Mouse (Mus musculus) midbrain, embryonic 14.5 days (tissue): Measurements from ENCODE around the gene Zfp775. TPM values are rescaled to one million over a fixed set of nuclear protein-coding genes. Genes with fewer than 3 reads are reported as not detected.

Source experiments
- ATAC-seq: fragments of 200-750 bp; cut with Nextera tagmentation; 2 replicates; pipeline ENCODE4 v1.8.0; 2017; ENCODE audit warnings: moderate number of reproducible peaks, moderate library complexity; ENCODE audit not compliant: low FRiP score, low TSS enrichment
- DNase-seq: peaks from one replicate; pipeline ENCODE4 v3.0.0-alpha.2; 2015
- H3K27ac ChIP-seq: fragments of 300-500 bp; sonication (generic); replicated peaks from 2 replicates; pipeline ENCODE4 v1.5.1; 2014; ENCODE audit warnings: mild to moderate bottlenecking, low read depth, low read length, moderate library complexity
- H3K27me3 ChIP-seq: fragments of 300-500 bp; sonication (generic); 2 replicates; pipeline ENCODE4 v1.6.1; 2014; ENCODE audit warnings: low read length, control low read depth, mixed read lengths; ENCODE audit not compliant: control insufficient read depth, insufficient read depth
- H3K36me3 ChIP-seq: fragments of 300-500 bp; sonication (generic); 2 replicates; pipeline ENCODE4 v1.6.1; 2014; ENCODE audit warnings: low read length, control low read depth; ENCODE audit not compliant: control insufficient read depth, insufficient read depth
- H3K4me1 ChIP-seq: fragments of 300-500 bp; sonication (generic); 2 replicates; pipeline ENCODE4 v1.6.1; 2014; ENCODE audit warnings: mild to moderate bottlenecking, antibody characterized with exemption, low read length, control low read depth; ENCODE audit not compliant: control insufficient read depth, insufficient read depth
- H3K4me2 ChIP-seq: fragments of 300-500 bp; sonication (generic); 2 replicates; pipeline ENCODE4 v1.6.1; 2014; ENCODE audit warnings: mild to moderate bottlenecking, low read length, moderate library complexity
- H3K4me3 ChIP-seq: fragments of 300-500 bp; sonication (generic); replicated peaks from 2 replicates; pipeline ENCODE4 v1.5.1; 2014; ENCODE audit warnings: low read depth, low read length
- H3K9ac ChIP-seq: fragments of 300-500 bp; sonication (generic); replicated peaks from 2 replicates; pipeline ENCODE4 v1.6.1; 2014; ENCODE audit warnings: mild to moderate bottlenecking, low read length, moderate library complexity
- H3K9me3 ChIP-seq: fragments of 300-500 bp; sonication (generic); 2 replicates; pipeline ENCODE4 v1.6.1; 2016; ENCODE audit warnings: low read length, control low read depth, mixed read lengths; ENCODE audit not compliant: control insufficient read depth
- WGBS: fragments of 180-500 bp; shearing (Covaris S2); extraction: QIAGEN DNeasy Blood & Tissue Kit; methylation state at CpG from one replicate; pipeline ENCODE4 v1.1.7; 2014; 5-methylcytosine and 5-hydroxymethylcytosine counted together
- polyA plus RNA-seq: library from polyadenylated mRNA; unstranded; fragments of >200 nt; fragmentation: Nextera tagmentation; extraction: Ambion mirVana; gene quantifications from 2 replicates; pipeline ENCODE4 v1.2.1, GENCODE M21; 2014

Gene Zfp775
- polyA plus RNA-seq, result 14.6 and 17.5 TPM in 2 replicates

DNA sequence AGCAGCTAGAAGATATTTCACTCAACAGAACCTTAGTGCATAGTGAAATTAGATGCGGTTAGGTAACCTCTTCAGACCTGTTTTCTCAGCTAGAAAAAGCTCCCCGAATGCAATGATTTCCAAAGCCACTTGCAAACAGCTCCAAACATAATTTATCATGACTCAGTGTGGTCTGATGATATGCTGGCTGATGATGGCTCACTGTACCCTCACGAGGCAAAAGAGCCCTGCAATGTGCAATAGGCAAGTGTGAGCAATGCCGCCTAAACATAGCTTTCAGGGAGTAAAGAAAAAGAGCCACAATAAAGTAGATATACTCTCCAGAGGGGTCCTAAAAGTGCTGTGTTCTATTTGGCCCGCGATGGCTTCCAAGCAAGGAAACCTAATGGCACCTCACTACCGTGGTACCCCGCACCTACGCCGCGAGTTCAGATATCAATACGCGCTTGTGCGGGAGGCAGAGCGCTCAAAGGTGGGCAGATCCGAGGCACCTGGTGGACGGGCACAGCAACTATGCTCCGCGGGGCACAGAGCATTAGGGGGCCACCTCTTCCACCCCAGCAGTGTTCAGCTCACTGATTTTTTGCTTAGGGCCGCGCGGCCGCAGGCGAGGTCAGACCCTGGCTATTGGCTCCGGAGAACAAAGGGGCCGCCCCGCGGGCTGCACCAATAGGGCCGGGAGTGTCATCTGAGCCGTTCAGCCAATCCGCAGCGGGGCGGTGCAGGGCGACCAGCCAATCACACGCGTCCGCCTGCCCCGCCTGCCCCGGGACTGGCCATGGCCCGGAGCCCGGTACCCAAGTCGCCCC, at the start of gene Zfp775:
Gene Zfp775 (plus strand): TSS at position 793 of the 809 bp plus-strand sequence.
- Histone ChIP-seq H3K4me2 (peak within 1 kb of the TSS; percentile 92), H3K9ac (peak within 1 kb of the TSS; percentile 89), H3K27me3 (no peaks in the 10 kb centered on the region), H3K4me1 (peaks cover 15% of the 10 kb centered on the region), H3K27ac (peak within 1 kb of the TSS; percentile 92), H3K9me3 (peaks cover 15% of the 10 kb centered on the region), H3K36me3 (peaks cover 38% of the 10 kb centered on the region), H3K4me3 (peak within 1 kb of the TSS; percentile 80)
- 4% methylated on average over 42 of the region's 42 CpGs for WGBS
- ATAC-seq (peak; percentile 99), DNase-seq (peak; percentile 98)

DNA sequence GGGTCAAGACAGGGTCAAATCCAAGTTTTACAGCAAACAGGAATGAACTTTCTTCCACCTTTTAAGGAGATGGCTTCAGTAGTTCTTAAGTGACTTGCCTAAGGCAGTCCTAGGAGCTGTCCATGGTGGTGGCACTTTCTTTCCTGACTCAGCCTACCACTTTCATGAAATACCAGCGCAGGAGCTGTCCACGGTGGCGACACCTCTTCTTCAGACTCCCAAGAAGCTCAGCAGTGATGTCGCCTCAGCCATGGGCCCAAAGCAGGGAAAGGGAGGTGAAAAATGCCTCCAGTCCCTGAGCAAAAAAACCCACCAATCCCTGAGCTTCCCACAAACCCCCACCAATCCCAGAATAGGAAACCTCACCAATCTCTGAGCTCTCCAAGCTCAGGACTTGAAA, 48.9 kb upstream of the Zfp775 start:
- no peak for DNase-seq
- Histone ChIP-seq H3K27me3 (no peaks in the 10 kb centered on the region), H3K36me3 (0 out of 2 replicates have a peak, but pooled peaks cover 3% of the 10 kb centered on the region), H3K9me3 (no peaks in the 10 kb centered on the region), H3K4me3 (no peak overlapping the region), H3K4me1 (peaks cover 9% of the 10 kb centered on the region; the same call in 1 of the 2 replicates), H3K4me2 (no peak overlapping the region), H3K27ac (no peak overlapping the region), H3K9ac (no peak overlapping the region)
- no peak for ATAC-seq
- 71% methylated on average over 4 of the region's 4 CpGs for WGBS

DNA sequence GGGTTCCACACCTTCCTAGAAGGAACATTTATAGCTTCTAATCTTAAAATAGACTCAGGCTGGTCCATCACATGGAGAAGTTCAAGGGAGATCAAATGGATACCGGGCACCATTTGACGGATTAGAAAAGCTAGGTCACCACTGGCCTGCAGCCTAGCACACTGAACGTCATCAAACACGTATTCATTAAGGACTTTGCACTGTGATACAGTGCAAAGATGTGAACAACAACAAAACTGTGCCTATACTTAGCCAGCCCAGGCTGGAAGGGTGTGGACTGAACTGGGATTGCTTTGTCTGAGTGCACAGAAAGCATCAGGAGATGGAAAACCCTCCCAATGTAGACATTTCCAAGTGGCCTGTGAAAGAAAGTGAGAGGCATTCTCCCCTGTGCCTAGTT, 48.0 kb upstream of the Zfp775 start:
- Histone ChIP-seq H3K27me3 (no peaks in the 10 kb centered on the region), H3K9me3 (no peaks in the 10 kb centered on the region), H3K27ac (peak overlapping the region; percentile 98), H3K4me1 (peaks cover 9% of the 10 kb centered on the region; the same call in 1 of the 2 replicates), H3K4me3 (peak overlapping the region; percentile 45), H3K4me2 (peak overlapping the region; percentile 79), H3K9ac (peak overlapping the region; percentile 76), H3K36me3 (peaks cover 5% of the 10 kb centered on the region; the same call in 1 of the 2 replicates)
- DNase-seq (no peak), ATAC-seq (no peak)
- WGBS, result 70% methylated on average over 4 of the region's 4 CpGs

DNA sequence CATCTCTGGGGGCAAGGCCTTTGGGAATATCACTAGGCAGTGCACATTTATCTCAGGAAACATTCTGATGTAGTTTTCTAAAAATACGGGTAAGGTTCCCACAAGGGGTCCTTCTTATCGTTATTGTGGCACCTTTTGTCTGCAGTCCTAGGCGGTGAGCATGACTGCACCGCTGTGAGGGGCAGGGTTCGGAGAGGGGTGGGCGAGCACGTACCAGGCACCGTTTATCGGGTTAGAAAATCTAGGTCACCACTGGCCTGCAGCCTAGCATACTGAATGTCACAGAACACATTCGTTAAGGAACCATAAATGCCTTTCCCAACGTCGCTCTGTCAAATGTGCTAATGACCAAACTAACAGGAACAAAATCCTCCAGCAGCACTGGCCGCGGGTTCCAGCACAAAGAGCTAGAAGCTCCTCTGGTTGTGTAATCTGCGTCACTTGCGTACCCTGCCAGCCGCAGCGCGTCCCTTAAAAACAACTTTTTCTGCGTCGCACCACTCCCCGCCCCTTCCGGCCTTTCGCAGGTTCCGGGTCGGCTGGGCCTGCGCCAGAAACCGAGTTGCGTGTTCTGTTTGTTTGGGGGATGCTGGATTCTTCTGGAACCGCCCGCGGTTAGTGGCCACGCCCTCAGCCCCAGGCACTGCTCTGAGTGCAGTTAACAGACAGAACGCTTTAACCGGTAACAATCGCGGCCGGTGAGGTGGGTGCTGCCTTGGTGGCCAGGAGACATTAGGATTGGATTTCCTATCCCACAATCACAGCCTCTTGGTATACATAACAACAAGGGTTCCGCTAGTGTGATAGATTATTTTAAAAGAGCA, 47.4 kb upstream of the Zfp775 start, which contains the start of gene Lrrc61:
Gene Lrrc61 (plus strand): TSS at position 517 of the 824 bp plus-strand sequence.
- H3K4me2 ChIP-seq, result peak within 1 kb of the TSS; percentile 79
- H3K9me3 ChIP-seq, result no peaks in the 10 kb centered on the region
- H3K4me1 ChIP-seq, result peaks cover 9% of the 10 kb centered on the region; the same call in 1 of the 2 replicates
- peaks cover 12% of the 10 kb centered on the region; the same call in 1 of the 2 replicates for H3K36me3 ChIP-seq
- peak within 1 kb of the TSS; percentile 98 for H3K27ac ChIP-seq
- no peaks in the 10 kb centered on the region for H3K27me3 ChIP-seq
- ATAC-seq, result peak; percentile 94
- peak within 1 kb of the TSS; percentile 76 for H3K9ac ChIP-seq
- H3K4me3 ChIP-seq, result peak within 1 kb of the TSS; percentile 45
- DNase-seq, result peak; percentile 97
- WGBS, result under 1% methylated on average over 39 of the region's 39 CpGs

DNA sequence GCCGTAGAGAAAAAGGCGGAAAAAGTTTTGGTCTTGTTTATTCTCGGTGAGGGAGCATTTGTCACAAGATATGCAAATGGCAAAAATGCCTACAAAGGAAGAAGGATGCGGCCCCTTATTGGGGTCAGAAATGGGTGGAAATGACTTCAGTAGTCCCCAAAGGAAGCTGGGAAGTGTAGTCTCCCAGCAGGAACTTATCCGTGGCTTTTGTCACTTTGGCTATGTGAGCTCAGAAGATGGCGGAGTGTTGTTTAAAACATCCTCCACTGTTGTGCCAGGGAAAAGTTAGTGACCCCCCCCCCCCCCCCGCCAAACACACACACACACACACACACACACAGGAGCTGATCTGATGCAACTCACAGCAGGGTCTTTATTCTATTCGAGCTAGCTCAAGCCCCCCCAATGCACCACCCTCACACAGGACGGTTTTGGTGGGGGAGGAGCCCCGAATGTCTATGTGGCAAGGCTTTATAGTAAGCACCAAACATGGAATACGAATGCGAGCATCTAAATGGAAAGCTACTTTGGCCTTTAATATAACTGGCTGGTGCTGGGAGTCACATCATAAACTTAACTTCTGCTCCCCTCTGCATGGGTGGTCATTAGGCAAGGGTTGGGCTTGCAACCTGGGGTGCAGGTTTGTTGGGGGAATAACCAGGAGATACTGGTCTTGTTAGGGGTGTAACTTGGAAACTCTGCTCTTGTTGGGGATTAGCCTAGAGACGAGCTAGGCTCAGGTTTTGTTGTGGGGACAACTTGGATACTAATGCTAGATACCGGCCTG, 46.6 kb upstream of the Zfp775 start:
- WGBS, result 27% methylated on average over 14 of the region's 14 CpGs
- Histone ChIP-seq H3K4me3 (peak overlapping the region; percentile 45), H3K27me3 (no peaks in the 10 kb centered on the region), H3K4me2 (peak overlapping the region; percentile 79), H3K9me3 (no peaks in the 10 kb centered on the region), H3K9ac (peak overlapping the region; percentile 76), H3K4me1 (peaks cover 9% of the 10 kb centered on the region; the same call in 1 of the 2 replicates), H3K36me3 (peaks cover 19% of the 10 kb centered on the region; the same call in 1 of the 2 replicates), H3K27ac (peak overlapping the region; percentile 98)
- peak; percentile 83 for ATAC-seq
- DNase-seq, result peak; percentile 90

DNA sequence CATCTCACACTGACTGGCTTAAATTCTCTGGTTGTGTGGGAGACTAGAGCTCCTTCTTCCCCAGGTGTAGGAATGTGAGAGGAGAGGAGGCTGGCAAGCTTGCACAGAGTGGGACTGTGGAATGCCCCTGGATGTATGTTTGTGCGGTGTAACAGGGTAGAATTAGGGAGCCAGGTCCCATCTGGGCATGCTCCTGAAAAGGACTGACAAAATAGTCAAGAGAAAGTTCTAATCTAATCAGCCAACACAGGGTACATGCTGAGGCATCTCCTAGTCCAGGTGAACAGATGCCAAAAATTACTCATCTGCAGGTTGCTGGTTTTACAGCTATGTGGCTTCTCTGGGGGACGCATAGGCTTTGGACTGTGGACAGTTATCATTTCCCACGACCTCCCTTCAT, 45.9 kb upstream of the Zfp775 start:
- Histone ChIP-seq H3K4me2 (peak overlapping the region; percentile 79), H3K4me3 (no peak overlapping the region), H3K27ac (0 out of 2 replicates have a peak overlapping the region, but pooled peaks have one; percentile 98), H3K9me3 (no peaks in the 10 kb centered on the region), H3K36me3 (peaks cover 21% of the 10 kb centered on the region; the same call in 1 of the 2 replicates), H3K27me3 (no peaks in the 10 kb centered on the region), H3K4me1 (peaks cover 9% of the 10 kb centered on the region; the same call in 1 of the 2 replicates), H3K9ac (no peak overlapping the region)
- 86% methylated on average over 3 of the region's 3 CpGs for WGBS
- DNase-seq (no peak), ATAC-seq (no peak)

DNA sequence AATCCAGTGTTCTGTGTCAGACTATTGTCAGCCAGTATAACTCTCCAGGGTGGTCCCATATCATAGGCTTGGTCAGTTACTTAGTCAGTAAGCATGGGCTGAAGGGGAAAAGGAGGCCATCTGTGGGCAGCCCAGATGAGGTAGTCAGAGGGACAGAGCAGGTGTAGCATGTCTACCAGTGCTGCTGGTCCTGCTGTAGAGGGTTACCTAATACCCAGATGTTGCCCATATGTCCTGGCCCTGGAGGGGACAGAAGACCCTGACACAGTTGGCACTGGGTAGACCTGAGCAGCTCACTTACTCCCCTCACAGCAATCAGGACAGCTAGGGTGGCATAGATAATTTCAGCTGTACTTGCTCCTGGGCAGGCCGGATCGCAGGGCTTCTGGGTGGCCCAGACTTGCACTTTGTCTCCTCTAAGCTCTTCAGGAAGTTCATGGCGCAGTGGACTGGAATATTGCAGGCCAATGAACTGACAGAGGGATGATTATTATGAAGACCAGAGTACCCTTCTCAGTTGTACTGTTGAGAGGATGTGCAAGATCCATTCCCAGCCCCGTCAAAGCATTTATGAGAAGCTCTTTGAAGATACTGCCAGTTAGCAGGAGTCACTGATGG, 36.1 kb upstream of the Zfp775 start:
- 94% methylated on average over 4 of the region's 4 CpGs for WGBS
- no peak overlapping the region for H3K4me3 ChIP-seq

More for the DNA sequence above, 36.1 kb upstream of the Zfp775 start:
- H3K36me3 ChIP-seq, result peaks cover 47% of the 10 kb centered on the region; the same call in 1 of the 2 replicates
- no peaks in the 10 kb centered on the region for H3K9me3 ChIP-seq
- H3K4me1 ChIP-seq, result no peaks in the 10 kb centered on the region
- no peaks in the 10 kb centered on the region for H3K27me3 ChIP-seq
- DNase-seq, result no peak
- no peak overlapping the region for H3K9ac ChIP-seq
- H3K27ac ChIP-seq, result no peak overlapping the region
- ATAC-seq, result no peak
- no peak overlapping the region for H3K4me2 ChIP-seq
